Mouse (Mus musculus) thymus, adult 2 months (tissue): ENCODE measurements around the gene Gm49396. TPM values are rescaled to one million over a fixed set of nuclear protein-coding genes. Genes with fewer than 3 reads are reported as not detected.
A peak's percentile ranks its signal among the peaks of the same experiment; 100 is the strongest.

ENCODE experiments used
- DNase-seq: peaks from one replicate; pipeline ENCODE4 v3.0.0; 2021
- H3K27ac ChIP-seq: fragments of 200-500 bp; 2 replicates; pipeline ENCODE4 v1.5.1; 2012; ENCODE audit warnings: low read length, control low read depth; ENCODE audit not compliant: control insufficient read depth, insufficient read depth
- H3K27me3 ChIP-seq: fragments of 200-500 bp; 2 replicates; pipeline ENCODE4 v1.6.1; 2012; ENCODE audit warnings: mild to moderate bottlenecking, low read length, moderate library complexity, mixed read lengths; ENCODE audit not compliant: control insufficient read depth, insufficient read depth
- H3K36me3 ChIP-seq: fragments of 200-500 bp; 2 replicates; pipeline ENCODE4 v1.6.1; 2012; ENCODE audit warnings: mild to moderate bottlenecking, low read length, moderate library complexity; ENCODE audit not compliant: control insufficient read depth, insufficient read depth
- H3K4me1 ChIP-seq: fragments of 200-500 bp; replicated peaks from 2 replicates; pipeline ENCODE4 v1.6.1; 2012; ENCODE audit warnings: low read length; ENCODE audit not compliant: control insufficient read depth, insufficient read depth
- H3K4me3 ChIP-seq: fragments of 200-500 bp; 2 replicates; pipeline ENCODE4 v1.5.1; 2012; ENCODE audit warnings: mild to moderate bottlenecking, low read length, control low read depth, moderate library complexity; ENCODE audit not compliant: control insufficient read depth, insufficient read depth
- CTCF ChIP-seq: fragments of 200-500 bp; IDR thresholded peaks from 2 replicates; pipeline ENCODE4 v1.5.1; 2012; ENCODE audit warnings: mild to moderate bottlenecking, control low read depth, low read length, moderate library complexity, borderline replicate concordance; ENCODE audit not compliant: control insufficient read depth, poor library complexity, insufficient read depth; ENCODE audit errors: extremely low read depth
- POLR2A ChIP-seq: fragments of 200-500 bp; IDR thresholded peaks from 2 replicates; pipeline ENCODE4 v1.6.1; 2012; ENCODE audit warnings: mild to moderate bottlenecking, low read length, control low read depth, moderate library complexity; ENCODE audit not compliant: control insufficient read depth, poor library complexity, insufficient read depth; ENCODE audit errors: extremely low read depth
- WGBS: fragments of 180-500 bp; shearing (Covaris S2); methylation state at CpG from one replicate; pipeline ENCODE4 v1.1.7; 2018; 5-methylcytosine and 5-hydroxymethylcytosine counted together
- polyA plus RNA-seq: library from polyadenylated mRNA; depleted of rRNA; stranded (reverse); fragments of >200 nt; gene quantifications from 2 replicates; pipeline ENCODE4 v1.2.3, GENCODE M21; 2012

Gene Gm49396
- polyA plus RNA-seq, 1 experiment, result 8.8 TPM

DNA sequence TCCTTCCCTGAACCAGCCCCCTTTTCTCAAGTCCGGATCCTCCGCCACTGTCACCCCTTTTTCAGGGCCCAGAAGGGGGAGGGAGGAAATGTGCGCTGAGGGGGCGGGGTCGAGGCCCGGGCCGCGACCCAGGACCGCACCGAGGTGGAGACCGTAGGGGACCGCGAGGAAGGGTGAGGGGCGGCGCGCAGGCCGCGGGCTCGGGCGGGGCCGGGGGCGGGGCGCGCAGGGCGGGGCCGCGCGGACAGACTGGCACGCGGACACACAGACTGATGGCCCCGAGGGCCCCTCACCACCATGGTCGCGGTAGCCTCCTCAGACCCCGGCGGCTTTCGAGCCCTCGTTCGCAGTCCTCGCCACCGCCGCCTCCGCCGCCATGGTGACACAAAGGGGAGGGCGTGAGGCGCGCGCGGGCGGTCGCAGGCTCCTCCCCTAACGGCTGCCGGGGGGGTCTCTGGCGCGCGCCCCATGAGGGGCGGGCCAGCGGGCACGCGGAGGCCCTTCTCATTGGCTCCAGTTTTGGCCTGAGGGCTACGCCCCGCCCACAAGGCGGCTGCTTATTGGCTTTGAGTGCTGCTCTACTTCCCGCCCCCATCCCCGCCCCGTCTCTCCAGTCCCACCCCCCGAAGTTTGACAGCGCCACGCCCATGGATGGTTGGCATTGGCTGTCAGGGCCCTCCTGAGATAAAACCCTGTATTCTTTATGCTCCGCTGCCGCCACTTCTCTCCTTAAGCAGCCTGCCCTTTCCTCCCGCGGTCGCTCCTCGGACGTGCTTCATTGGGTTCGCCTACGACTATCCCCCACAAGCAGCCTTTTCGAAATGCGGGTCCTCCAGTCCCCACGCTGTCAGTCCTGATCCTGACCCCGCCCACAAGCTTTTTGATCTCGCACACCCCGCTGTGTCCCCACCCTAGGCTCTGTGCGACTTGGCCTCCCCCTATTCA, 28.2 kb upstream of the Gm49396 start, which contains the start of gene Arhgap33:
TSS of gene Arhgap33 (minus strand) at position 428 of the 945 bp plus-strand sequence.
- WGBS, result under 1% methylated on average over 71 of the region's 84 CpGs
- TF ChIP-seq POLR2A, result 0 out of 2 replicates have a peak, but pooled peaks have one; percentile 15
- 0 out of 2 replicates have a peak, but pooled peaks have one; percentile 20 for TF ChIP-seq CTCF
- peak; percentile 96 for DNase-seq
- peak within 1 kb of the TSS; percentile 80 for H3K4me3 ChIP-seq
- H3K36me3 ChIP-seq, result peaks cover 13% of the 10 kb centered on the region
- H3K27me3 ChIP-seq, result no peaks in the 10 kb centered on the region
- peaks cover 12% of the 10 kb centered on the region for H3K4me1 ChIP-seq
- H3K27ac ChIP-seq, result no peak within 1 kb of the TSS

DNA sequence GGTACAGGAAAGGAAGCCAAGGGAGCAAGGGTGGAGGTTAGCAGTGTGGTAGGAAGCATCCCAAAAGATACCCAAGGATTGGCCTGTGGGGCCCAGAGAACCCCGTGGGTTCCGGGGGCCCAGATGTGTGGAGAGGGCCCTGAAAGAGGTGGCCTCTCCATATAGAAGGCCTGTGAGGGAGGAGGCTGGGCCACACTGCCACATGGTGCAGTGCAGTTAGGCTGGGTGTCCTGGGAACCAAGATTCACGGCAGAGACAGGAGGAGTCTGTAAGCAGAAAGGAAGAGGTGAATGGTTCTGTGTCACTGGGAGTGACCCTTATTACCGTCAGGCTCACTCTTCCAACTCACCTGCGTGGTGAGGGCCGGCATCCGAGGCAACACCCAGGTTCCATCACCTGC, 22.6 kb upstream of the Gm49396 start:
- DNase-seq, result no peak
- no peak for TF ChIP-seq POLR2A
- no peak for TF ChIP-seq CTCF
- Histone ChIP-seq H3K4me3 (no peak overlapping the region), H3K4me1 (peaks cover 1% of the 10 kb centered on the region; the same call in 1 of the 2 replicates), H3K27ac (no peak overlapping the region), H3K27me3 (no peaks in the 10 kb centered on the region), H3K36me3 (no peaks in the 10 kb centered on the region)
- 99% methylated on average over 7 of the region's 7 CpGs for WGBS

DNA sequence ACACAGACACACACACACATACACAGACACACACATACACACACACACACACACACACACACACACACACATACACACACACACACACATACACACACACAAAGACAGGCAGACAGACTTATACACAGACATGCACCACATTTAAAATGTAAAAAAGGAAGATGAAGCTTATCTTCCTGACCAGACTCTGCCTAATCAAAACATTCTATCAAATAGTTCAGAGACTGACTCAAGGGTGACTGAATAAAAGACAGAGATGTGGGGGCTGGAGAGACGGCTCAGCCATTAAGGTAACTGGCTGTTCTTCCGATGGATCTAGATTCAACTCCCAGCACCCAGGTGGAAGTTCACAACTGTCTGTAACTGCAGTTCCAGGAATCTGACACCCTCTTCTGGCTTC, 18.8 kb upstream of the Gm49396 start:
- Histone ChIP-seq H3K27ac (no peak overlapping the region), H3K27me3 (no peaks in the 10 kb centered on the region), H3K4me3 (no peak overlapping the region), H3K36me3 (peaks cover 5% of the 10 kb centered on the region), H3K4me1 (no peaks in the 10 kb centered on the region)
- TF ChIP-seq CTCF (no peak), POLR2A (no peak)
- no peak for DNase-seq
- 96% methylated on average over 2 of the region's 2 CpGs for WGBS

DNA sequence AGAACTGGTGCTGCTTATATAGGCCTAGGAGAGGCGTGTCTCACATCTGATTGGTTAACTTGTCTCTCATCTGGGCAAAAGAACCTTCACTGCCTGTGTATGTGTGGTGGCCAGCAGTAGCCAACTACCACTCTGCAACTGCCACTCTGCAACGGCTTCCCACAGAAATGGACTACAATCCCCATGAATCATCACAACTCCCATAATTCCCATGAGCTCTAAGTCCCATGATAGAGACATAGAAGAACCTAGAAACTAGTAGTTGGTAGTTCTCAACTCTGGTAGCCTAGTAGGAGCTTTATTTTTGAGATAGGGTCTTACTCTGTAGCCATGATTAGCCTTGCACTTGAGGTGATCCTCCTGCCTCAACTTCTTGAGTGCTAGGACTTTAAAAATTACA, 13.3 kb upstream of the Gm49396 start:
- peaks cover 11% of the 10 kb centered on the region for H3K4me1 ChIP-seq
- TF ChIP-seq CTCF (no peak), POLR2A (no peak)
- H3K27me3 ChIP-seq, result no peaks in the 10 kb centered on the region
- no peak for DNase-seq
- H3K36me3 ChIP-seq, result peaks cover 5% of the 10 kb centered on the region
- no peak overlapping the region for H3K4me3 ChIP-seq
- no peak overlapping the region for H3K27ac ChIP-seq
- 89% methylated on average over 2 of the region's 2 CpGs for WGBS

DNA sequence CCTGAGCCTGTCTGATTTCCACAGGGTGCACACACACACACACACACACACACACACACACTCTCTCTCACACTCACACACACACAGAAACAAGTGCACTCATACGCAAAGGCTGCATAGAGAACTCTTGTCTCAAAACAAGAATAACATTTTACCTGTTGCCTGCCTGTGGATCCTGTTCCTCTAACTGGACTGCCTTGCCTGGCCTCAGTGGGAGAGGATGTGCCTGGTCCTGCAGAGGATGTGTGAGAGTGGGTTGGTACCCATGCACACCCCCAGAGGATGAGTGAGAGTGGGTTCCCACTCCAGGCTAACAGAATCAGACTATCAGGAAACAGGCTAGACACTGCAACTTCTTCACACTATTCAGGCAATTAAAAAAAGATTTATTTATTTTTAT, 12.5 kb upstream of the Gm49396 start:
- Histone ChIP-seq H3K36me3 (peaks cover 13% of the 10 kb centered on the region), H3K4me1 (peaks cover 11% of the 10 kb centered on the region), H3K27me3 (no peaks in the 10 kb centered on the region), H3K27ac (no peak overlapping the region), H3K4me3 (no peak overlapping the region)
- DNase-seq, result no peak
- TF ChIP-seq CTCF (no peak), POLR2A (no peak)
- WGBS, result 97% methylated on average over 1 of the region's 1 CpGs

DNA sequence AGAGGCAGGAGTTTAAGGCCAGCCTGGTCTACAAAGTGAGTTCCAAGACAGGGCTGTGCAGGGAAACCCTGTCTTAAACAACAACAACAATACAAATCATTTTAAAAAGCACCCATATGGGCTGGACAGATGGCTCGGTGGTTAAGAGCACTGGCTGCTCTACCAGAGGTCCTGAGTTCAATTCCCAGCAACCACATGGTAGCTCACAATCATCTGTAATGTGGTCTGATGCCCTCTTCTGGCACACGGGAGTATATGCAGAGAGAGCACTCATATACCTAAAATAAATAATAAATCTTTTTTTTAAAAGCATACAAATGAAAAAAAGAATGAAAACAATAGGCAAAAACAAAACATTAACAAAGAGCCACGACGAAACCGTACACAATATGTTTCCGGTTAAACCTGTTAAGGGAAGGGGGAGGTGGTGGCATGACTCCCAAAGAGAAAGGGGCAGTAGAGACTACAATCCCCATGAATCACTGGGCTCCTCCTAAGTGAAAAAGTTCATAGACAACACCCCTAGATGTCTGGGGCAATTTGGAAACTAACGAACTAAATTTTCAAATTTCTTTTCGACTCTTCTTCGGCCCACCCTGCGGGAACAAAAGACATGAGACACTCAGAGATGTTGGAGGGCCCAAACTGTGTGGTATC, 11.6 kb upstream of the Gm49396 start:
- no peak for DNase-seq
- Histone ChIP-seq H3K4me3 (peak overlapping the region; percentile 89), H3K4me1 (peaks cover 11% of the 10 kb centered on the region), H3K36me3 (peaks cover 13% of the 10 kb centered on the region), H3K27me3 (no peaks in the 10 kb centered on the region), H3K27ac (peak overlapping the region; percentile 97)
- under 1% methylated on average over 10 of the region's 10 CpGs for WGBS
- TF ChIP-seq CTCF (no peak), POLR2A (no peak)
